Mouse (Mus musculus): ENCODE data around the gene Mapk12. TPM values are rescaled to one million over a fixed set of nuclear protein-coding genes. Genes with fewer than 3 reads are reported as not detected.

Gene Mapk12
- total RNA-seq, 2 experiments from 2014 or later, result 8.4 to 9.6 TPM

- DNase-seq (ENCODE audit: low spot score in 2 of 2), result no peak
These were observed 31.9 kb upstream of the Mapk12 start for GRCm38 (mm10) chr15:89172276-89172935.

- no peak for DNase-seq (ENCODE audit: low spot score in 2 of 2)
These were observed 31.1 kb upstream of the Mapk12 start for GRCm38 (mm10) chr15:89171526-89172051.

- peak in 1 of 2 experiments; percentile 35 for DNase-seq (ENCODE audit: low spot score in 2 of 2)
These were observed 29.6 kb upstream of the Mapk12 start for GRCm38 (mm10) chr15:89170102-89170501.

DNA sequence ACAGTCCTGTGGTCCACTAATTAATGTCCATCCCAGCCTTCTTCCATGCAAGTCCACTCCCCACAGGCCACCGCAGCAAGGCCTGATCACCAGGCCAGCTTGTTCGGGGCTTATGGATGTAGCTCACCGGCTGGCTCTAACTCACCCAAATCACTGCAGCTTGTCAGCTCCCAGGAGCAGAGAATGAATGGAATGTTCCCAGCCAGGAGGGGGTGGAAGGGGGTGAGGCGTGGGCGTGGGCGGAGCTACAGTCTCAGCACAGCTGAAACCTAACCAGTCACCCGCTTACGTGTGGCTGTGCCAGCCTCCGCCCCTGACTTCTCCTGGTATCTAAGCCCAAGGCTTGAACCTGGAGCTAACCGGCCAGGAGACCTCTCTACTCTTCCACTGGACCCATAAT is 28.9 kb upstream of the Mapk12 start:
- DNase-seq (ENCODE audit: low spot score in 2 of 2), result peak; percentile 69 to 71

- no peak for DNase-seq (ENCODE audit: low spot score in 2 of 2)
These were observed 28.4 kb upstream of the Mapk12 start for GRCm38 (mm10) chr15:89168922-89169321.

DNA sequence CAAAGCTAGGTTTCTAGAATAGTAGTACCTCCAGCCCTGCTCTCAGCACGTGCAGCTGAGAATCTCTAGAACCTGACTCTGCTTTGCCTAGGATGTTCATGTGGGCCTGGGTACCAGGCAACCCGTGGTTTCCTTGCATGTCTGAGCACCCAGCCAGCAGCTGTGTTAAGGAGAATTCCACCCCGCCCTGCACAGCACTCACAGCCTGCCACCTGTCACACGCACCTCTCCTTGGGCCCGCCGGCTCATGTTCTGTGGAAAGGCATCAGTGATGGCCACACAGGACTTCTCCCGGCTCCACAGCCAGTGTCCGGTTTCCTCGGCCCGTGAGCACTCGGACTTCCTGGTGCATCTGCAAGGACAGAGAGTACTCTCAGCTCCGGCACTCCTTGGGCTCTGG is 25.0 kb upstream of the Mapk12 start:
- DNase-seq (ENCODE audit: low spot score in 2 of 2), result no peak

GRCm38 (mm10) chr15:89161397-89161796 is 20.9 kb upstream of the Mapk12 start:
- DNase-seq (ENCODE audit: low spot score in 2 of 2), result no peak

GRCm38 (mm10) chr15:89158516-89158915 is 18.0 kb upstream of the Mapk12 start:
- DNase-seq (ENCODE audit: low spot score in 2 of 2), result no peak

DNA sequence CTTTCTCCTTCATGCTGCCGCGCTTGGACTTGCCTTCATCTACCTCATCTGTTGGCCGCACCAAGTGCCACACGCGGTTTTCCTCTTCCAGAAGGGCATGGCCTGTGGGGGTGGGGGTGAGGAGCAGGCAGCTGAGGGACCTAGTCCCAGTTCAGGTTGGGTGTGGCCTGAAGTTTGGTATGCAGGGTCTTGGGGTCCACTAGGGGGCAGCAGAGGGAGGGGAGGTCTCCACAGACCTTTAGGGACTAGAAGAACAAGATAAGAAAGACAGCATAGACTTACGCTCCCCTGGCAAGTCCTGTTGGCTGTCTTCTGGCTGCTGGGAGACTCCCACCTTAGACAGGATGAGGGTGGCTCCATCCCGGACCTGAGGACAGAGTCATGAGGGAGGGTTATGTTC is 17.5 kb upstream of the Mapk12 start:
- DNase-seq (ENCODE audit: low spot score in 2 of 2), result peak; percentile 58 to 64

GRCm38 (mm10) chr15:89152312-89152711 is 11.8 kb upstream of the Mapk12 start:
- no peak for DNase-seq (ENCODE audit: low spot score in 2 of 2)

- no peak for DNase-seq (ENCODE audit: low spot score in 2 of 2)
These were observed 9.5 kb upstream of the Mapk12 start for GRCm38 (mm10) chr15:89150041-89150390.

GRCm38 (mm10) chr15:89149271-89150040 is 9.0 kb upstream of the Mapk12 start, which contains the start of gene Mapk11:
Mapk11 (minus strand) TSS chr15:89149628.
- peak; percentile 26 to 46 for DNase-seq (ENCODE audit: low spot score in 2 of 2)

- DNase-seq (ENCODE audit: low spot score in 2 of 2), result no peak
These were observed 8.2 kb upstream of the Mapk12 start for GRCm38 (mm10) chr15:89148496-89149270.

GRCm38 (mm10) chr15:89147895-89148294 is 7.4 kb upstream of the Mapk12 start:
- no peak for DNase-seq (ENCODE audit: low spot score in 2 of 2)

GRCm38 (mm10) chr15:89147456-89147855 is 7.0 kb upstream of the Mapk12 start:
- no peak for DNase-seq (ENCODE audit: low spot score in 2 of 2)

- DNase-seq (ENCODE audit: low spot score in 2 of 2), result no peak
These were observed 6.5 kb upstream of the Mapk12 start for GRCm38 (mm10) chr15:89147024-89147423.

DNA sequence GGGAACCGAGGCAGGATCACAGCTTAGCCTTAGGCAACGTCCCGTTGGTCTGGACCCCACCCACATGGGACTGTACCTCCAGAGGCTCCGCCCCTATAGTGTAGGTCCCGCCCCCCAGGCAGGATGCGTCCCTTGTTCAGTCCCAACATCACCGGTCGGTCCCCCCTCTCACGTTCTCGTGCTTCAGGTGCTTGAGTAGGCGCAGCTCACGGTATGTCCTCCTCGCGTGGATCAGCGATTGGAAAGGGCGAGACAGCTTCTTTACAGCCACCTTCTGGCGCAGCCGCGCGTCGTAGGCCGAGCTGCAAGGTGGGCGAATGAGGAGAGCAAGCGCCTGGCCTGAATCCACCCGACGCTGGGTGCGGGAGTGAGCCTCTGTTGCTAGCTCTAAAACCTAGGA is 6.0 kb upstream of the Mapk12 start:
- DNase-seq (ENCODE audit: low spot score in 2 of 2), result no peak

GRCm38 (mm10) chr15:89145813-89146350 is 5.4 kb upstream of the Mapk12 start:
- no peak for DNase-seq (ENCODE audit: low spot score in 2 of 2)

GRCm38 (mm10) chr15:89144965-89145364 is 4.5 kb upstream of the Mapk12 start:
- no peak for DNase-seq (ENCODE audit: low spot score in 2 of 2)

GRCm38 (mm10) chr15:89143134-89143533 is 2.6 kb upstream of the Mapk12 start:
- DNase-seq (ENCODE audit: low spot score in 2 of 2), result no peak

GRCm38 (mm10) chr15:89141905-89142304 is 1.4 kb upstream of the Mapk12 start:
- DNase-seq (ENCODE audit: low spot score in 2 of 2), result no peak

All from adrenal gland, adult 18-20 months (tissue).